Mouse (Mus musculus) midbrain, embryonic 10.5 days (tissue): ENCODE measurements around the gene Eno1. TPM values are rescaled to one million over a fixed set of nuclear protein-coding genes. Genes with fewer than 3 reads are reported as not detected.

Experiments
- DNase-seq: peaks from one replicate; pipeline ENCODE4 v3.0.0-alpha.2; 2017; ENCODE audit warnings: low spot score
- H3K27ac ChIP-seq: fragments of 300-500 bp; sonication (generic); replicated peaks from 2 replicates; pipeline ENCODE4 v1.5.1; 2016; ENCODE audit warnings: mild to moderate bottlenecking
- H3K27me3 ChIP-seq: fragments of 300-500 bp; sonication (generic); 2 replicates; pipeline ENCODE4 v1.6.1; 2016; ENCODE audit warnings: low read depth, mild to moderate bottlenecking; ENCODE audit not compliant: poor library complexity, severe bottlenecking
- H3K36me3 ChIP-seq: fragments of 300-500 bp; sonication (generic); 2 replicates; pipeline ENCODE4 v1.6.1; 2016; ENCODE audit warnings: mild to moderate bottlenecking, moderate library complexity
- H3K4me1 ChIP-seq: fragments of 300-500 bp; sonication (generic); 2 replicates; pipeline ENCODE4 v1.6.1; 2016
- H3K4me3 ChIP-seq: fragments of 300-500 bp; sonication (generic); 2 replicates; pipeline ENCODE4 v1.5.1; 2016; ENCODE audit warnings: mild to moderate bottlenecking, moderate library complexity
- H3K9me3 ChIP-seq: fragments of 300-500 bp; sonication (generic); replicated peaks from 2 replicates; pipeline ENCODE4 v1.6.1; 2016; ENCODE audit warnings: mild to moderate bottlenecking
- WGBS: fragments of 180-500 bp; shearing (Covaris S2); methylation state at CpG from one replicate; pipeline ENCODE4 v1.1.7; 2016; 5-methylcytosine and 5-hydroxymethylcytosine counted together
- polyA plus RNA-seq: library from polyadenylated mRNA; unstranded; fragments of >200 nt; fragmentation: Nextera tagmentation; extraction: Ambion mirVana; gene quantifications from 2 replicates; pipeline ENCODE4 v1.2.1, GENCODE M21; 2016

Eno1 gene
- polyA plus RNA-seq, 1 experiment from 2014 or later = 3,331 TPM

DNA sequence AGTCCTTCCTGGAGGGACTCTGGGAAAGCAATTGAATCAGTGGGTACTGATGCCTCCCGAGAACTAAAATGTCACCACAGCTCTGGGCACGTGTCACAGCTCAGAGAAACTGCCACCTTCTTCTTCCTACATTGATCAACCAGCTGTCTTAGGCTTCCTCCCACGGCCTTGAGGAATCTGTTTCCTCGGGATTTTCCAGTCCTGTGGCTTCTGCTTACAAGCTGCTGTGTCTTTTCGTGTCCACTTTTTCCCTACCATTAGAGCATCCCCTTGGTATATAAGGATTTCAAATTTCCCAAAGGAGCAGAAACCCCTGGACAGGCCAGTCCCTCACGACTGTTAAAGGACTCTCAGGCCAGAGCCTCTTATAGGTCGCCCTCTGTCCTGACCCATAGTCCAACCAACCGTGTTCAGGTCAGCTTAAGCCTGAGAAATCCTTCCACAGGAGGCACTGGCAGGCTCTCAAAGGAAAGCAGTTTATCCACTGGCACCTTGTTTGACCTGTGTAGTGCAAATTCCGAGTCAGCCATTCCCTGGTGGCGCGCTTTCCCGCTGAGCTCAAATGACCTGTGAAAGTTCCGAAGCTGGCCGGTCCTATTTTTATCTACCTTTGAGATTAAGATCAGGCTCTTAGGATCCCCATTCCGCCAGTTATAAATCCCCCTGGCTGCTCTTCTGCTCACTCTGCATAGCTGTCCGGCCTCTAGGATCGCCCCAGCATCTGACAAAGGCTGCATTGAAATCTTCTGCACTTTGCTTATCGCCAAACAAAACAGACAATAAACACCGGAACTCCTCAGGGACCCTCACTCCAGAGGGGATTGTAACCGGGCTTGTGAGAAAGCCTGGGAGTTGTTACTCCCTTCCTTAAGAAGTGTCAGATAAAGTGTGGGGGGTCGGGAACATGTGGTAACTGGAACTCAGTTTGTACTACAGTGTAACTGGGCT, 5.8 kb upstream of the Eno1 start:
- WGBS = 3% methylated on average over 21 of the region's 21 CpGs
- Histone ChIP-seq H3K27me3 (peaks cover 9% of the 10 kb centered on the region; the same call in 1 of the 2 replicates), H3K27ac (peak overlapping the region; percentile 76), H3K9me3 (no peaks in the 10 kb centered on the region), H3K4me1 (peaks cover 58% of the 10 kb centered on the region), H3K4me3 (peak overlapping the region; percentile 28), H3K36me3 (no peaks in the 10 kb centered on the region)
- DNase-seq = no peak

DNA sequence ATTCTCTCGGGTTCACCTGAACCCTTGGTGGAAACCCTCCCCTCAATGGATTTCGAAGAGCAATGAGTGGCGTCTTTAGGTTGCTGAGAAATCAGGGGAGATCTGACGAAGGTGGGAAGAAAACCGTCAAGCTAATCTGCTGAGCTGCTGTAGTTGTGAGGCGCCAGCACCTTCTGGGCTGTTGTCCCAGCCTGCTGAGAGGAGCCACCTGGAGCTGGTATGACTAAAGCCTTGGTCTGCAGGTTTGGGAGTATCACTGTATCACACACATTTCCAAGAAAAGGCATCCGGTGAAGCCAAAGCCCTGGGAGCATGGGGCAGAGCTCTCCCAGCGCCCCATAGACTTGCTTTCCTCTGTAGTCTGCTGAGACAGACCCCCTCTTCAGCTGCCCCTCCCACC, 4.7 kb upstream of the Eno1 start:
- DNase-seq = no peak
- peaks cover 65% of the 10 kb centered on the region for H3K4me1 ChIP-seq
- no peaks in the 10 kb centered on the region for H3K9me3 ChIP-seq
- H3K27ac ChIP-seq = no peak overlapping the region
- H3K4me3 ChIP-seq = no peak overlapping the region
- no peaks in the 10 kb centered on the region for H3K36me3 ChIP-seq
- WGBS = 47% methylated on average over 8 of the region's 8 CpGs
- peaks cover 9% of the 10 kb centered on the region; the same call in 1 of the 2 replicates for H3K27me3 ChIP-seq

DNA sequence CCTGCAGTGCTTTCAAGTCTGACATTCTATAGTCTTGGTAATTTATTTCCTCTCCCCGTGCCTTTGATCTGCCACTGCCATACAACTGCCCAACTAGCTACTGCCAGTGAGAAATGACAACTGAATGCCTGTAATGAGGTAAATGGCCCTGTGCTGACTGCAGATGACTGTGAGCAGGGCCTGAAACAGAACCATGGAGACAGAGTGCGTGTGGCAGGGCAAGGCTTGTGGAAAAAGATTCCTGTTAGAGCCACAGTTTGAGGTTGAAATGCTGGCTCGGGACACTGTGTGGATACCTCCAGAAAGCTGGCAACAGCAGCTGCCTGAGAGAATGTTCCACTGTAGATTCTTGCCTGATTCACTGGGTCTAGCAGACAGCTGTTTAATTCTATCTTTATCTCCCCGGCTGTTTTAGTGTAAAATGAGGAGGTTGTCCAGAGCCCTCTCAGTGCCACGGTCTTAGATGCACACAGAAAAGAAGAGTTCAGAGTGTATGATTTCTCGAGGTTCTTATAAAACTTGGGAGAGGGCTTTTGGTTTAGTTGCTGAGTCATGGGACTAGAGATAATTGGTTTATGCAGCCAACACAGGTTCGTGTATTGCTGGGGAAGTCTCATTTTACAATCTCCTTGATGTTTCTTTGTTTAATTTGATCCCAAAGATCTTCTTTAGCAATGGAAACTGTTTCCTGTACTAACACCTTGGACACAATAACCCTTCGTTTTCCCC, 1.8 kb upstream of the Eno1 start:
- Histone ChIP-seq H3K36me3 (peaks cover 11% of the 10 kb centered on the region), H3K27me3 (peaks cover 9% of the 10 kb centered on the region; the same call in 1 of the 2 replicates), H3K4me1 (peaks cover 69% of the 10 kb centered on the region), H3K9me3 (no peaks in the 10 kb centered on the region), H3K27ac (peak overlapping the region; percentile 99), H3K4me3 (no peak overlapping the region)
- WGBS = 67% methylated on average over 8 of the region's 8 CpGs
- no peak for DNase-seq

DNA sequence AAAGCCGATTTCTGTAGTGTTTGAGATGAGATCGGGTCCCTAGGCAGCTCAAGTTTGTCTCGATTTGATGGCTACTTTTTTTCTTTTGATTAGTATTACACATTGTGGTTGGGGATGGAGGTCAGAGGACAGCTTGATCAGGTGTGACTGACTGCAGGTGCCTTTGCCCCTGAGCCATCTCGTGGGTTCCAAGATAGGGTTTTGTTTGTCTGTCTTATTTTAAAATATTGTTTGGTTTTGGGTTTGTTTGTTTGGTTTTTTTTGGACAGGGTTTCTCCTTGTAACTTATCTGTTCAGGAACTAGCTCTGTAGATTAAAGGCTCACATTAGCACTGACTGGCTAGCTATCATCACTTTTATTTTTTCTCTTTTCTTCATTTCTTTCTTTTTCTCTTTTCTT, 936 bp upstream of the Eno1 start:
- Histone ChIP-seq H3K36me3 (peaks cover 18% of the 10 kb centered on the region), H3K4me3 (no peak overlapping the region), H3K4me1 (peaks cover 68% of the 10 kb centered on the region), H3K27me3 (peaks cover 9% of the 10 kb centered on the region; the same call in 1 of the 2 replicates), H3K27ac (peak overlapping the region; percentile 99), H3K9me3 (no peaks in the 10 kb centered on the region)
- DNase-seq = no peak
- whole genome bisulfite sequencing = 87% methylated on average over 4 of the region's 4 CpGs

DNA sequence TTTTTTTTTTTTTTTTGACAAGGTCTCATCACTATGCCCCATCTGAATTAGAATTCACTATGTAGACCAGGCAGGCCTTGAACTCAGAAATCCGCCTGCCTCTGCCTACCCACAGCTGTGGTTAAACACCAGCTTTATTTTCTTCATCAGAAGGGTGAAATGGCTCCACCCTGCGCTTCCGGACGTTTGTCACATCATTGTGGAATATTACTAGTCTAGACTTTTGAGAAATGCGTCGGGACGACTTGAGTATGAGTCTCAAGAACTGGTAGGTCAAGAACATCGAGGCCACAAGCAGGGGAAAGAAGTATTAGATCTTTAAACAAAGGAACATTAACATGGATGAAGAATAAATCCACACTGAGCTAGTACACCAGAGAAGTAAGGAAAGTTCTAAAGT, 490 bp upstream of the Eno1 start:
- Histone ChIP-seq H3K4me3 (peak overlapping the region; percentile 95), H3K4me1 (peaks cover 68% of the 10 kb centered on the region), H3K27ac (peak overlapping the region; percentile 99), H3K9me3 (no peaks in the 10 kb centered on the region), H3K27me3 (peaks cover 9% of the 10 kb centered on the region; the same call in 1 of the 2 replicates), H3K36me3 (peaks cover 23% of the 10 kb centered on the region)
- WGBS = 82% methylated on average over 8 of the region's 8 CpGs
- no peak for DNase-seq

DNA sequence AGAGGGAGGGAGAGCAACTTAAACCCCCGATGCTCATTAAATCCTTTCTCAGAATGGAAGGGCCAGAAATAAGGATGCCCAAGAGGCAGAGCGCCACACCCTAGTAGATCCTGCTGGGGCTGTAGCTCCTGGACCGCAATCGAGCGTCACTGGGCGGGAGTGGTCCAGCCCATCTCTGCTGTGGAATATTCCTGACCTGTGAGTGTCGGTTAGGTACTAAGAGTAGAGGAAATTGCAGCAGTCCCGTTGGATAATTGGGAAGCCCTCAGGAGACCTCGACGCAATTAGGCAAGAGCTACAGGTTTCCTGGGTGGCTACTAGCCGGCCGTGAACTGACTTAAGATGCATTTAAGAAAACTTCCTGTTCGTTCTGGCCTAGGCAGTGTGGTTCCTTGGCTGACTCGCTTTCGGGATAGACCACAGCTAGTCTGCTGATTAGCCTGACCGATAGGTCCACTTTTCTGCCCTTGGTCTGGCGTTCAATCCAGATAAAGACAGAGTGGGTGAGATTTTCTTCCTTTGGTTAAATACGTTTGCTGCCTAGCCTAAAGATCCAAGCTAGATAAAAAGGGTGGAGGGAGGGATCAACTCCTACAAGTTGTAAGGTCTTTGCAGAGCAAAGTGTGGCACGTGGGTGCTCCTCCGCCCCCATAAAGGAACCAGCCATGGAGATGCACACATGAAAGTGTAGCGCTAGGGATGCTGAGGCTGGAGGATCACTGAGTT, 1.3 kb downstream of the Eno1 start:
- 0% methylated on average over 21 of the region's 21 CpGs for WGBS
- peaks cover 71% of the 10 kb centered on the region for H3K4me1 ChIP-seq
- peak overlapping the region; percentile 95 for H3K4me3 ChIP-seq
- no peaks in the 10 kb centered on the region for H3K9me3 ChIP-seq
- peaks cover 40% of the 10 kb centered on the region for H3K36me3 ChIP-seq
- no peaks in the 10 kb centered on the region; the same call in 1 of the 2 replicates for H3K27me3 ChIP-seq
- peak overlapping the region; percentile 99 for H3K27ac ChIP-seq
- peak; percentile 48 for DNase-seq

DNA sequence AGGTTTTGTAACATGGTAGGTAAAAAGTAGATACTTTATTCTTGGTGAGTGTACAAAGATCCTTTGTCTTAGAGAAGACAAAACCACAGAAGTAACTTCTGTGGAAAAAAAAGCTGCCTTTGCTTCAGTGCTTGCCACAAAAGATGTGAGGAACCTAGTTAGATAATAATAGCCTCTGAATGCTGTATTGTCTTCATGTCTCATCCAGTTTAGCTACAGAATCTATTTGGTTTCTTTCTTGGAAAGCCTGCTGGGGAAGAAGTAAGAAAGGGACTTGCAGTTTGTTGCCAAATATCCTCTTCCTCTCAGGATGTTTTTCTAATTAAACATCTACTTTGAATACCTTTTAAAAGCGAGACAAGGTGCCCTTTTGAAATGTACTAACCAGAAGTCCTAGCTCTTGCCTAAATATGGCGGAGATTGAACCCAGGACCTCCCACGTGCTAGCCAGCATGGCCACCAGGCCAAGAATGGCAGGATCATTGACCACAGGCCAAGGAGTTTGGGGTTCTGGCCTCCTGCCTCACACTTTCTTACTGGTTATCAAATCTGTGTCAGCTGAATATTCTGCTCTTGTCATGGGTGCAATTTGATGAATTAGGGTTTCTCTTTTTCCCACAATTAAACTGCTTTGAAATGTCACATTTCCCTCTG, 2.0 kb downstream of the Eno1 start:
- Histone ChIP-seq H3K4me3 (peak overlapping the region; percentile 95), H3K27me3 (no peaks in the 10 kb centered on the region), H3K4me1 (peaks cover 71% of the 10 kb centered on the region), H3K36me3 (peaks cover 48% of the 10 kb centered on the region), H3K9me3 (no peaks in the 10 kb centered on the region), H3K27ac (peak overlapping the region; percentile 99)
- DNase-seq = no peak
- under 1% methylated on average over 3 of the region's 3 CpGs for WGBS

DNA sequence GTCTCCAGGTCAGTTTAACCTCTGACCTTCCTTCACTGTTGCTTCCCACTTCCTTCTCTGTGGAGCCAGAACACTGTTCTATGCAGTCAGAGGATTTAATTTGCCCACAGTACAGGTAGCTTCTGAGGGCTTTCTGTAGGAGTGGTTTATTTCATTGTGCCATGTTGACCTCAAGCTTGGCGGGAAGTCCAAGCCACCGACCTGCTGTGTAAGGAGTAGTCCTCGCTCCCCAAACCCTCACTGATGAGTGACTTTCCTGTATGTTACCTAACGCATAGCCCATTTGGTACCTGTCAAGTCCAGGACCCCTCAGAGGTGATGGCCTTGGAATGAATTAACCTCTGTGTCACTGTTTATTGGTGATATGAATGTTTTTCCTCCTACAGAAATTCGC, 2.6 kb downstream of the Eno1 start:
- DNase-seq = no peak
- Histone ChIP-seq H3K4me1 (peaks cover 71% of the 10 kb centered on the region), H3K27me3 (no peaks in the 10 kb centered on the region), H3K36me3 (peaks cover 53% of the 10 kb centered on the region), H3K4me3 (peak overlapping the region; percentile 95), H3K9me3 (no peaks in the 10 kb centered on the region), H3K27ac (peak overlapping the region; percentile 99)
- 23% methylated on average over 5 of the region's 5 CpGs for WGBS

DNA sequence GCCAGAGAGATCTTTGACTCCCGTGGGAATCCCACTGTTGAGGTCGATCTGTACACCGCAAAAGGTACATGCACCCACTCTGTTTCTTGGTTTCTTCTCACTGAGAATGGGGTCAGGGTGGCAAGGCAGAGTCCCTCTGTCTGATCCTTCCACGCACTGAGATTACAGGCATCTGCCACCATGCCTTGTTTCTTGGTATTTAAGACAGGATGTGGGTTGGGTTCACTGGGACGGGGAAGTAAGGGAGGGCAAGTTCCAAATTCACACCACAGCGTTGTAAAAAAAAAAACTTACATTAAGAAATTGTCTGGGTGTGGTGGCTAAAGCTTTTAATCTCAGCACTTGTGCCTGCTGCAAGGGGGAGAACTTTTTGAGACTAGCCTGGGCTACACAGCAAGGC, 3.0 kb downstream of the Eno1 start:
- H3K36me3 ChIP-seq = peaks cover 58% of the 10 kb centered on the region
- H3K27ac ChIP-seq = peak overlapping the region; percentile 99
- peaks cover 67% of the 10 kb centered on the region for H3K4me1 ChIP-seq
- peak overlapping the region; percentile 95 for H3K4me3 ChIP-seq
- WGBS = 40% methylated on average over 6 of the region's 6 CpGs
- no peaks in the 10 kb centered on the region for H3K27me3 ChIP-seq
- H3K9me3 ChIP-seq = no peaks in the 10 kb centered on the region
- no peak for DNase-seq

DNA sequence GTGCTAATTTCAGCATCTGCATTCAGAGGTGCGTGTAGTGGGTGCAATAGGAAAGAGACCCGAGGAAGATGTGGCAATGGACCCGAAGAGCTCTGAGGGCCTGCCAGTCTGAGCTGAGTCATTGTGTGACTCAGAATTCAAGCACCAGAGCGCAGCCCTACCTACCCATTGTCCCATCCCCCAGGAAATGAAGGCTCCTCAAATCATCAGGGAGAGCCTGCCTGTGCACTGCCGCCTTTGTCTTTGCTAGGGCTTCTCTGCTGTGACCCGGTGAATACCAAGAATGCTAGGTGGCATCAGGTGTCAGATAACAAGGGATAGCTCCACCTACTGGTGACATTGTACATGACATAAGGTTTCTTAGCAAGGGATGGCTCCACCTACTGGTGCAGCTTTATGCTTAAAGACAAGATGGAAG, 3.4 kb downstream of the Eno1 start:
- Histone ChIP-seq H3K9me3 (no peaks in the 10 kb centered on the region), H3K27me3 (no peaks in the 10 kb centered on the region), H3K36me3 (peaks cover 62% of the 10 kb centered on the region), H3K4me3 (peak overlapping the region; percentile 95), H3K27ac (peak overlapping the region; percentile 99), H3K4me1 (peaks cover 62% of the 10 kb centered on the region)
- DNase-seq = peak; percentile 81
- 6% methylated on average over 6 of the region's 6 CpGs for WGBS

DNA sequence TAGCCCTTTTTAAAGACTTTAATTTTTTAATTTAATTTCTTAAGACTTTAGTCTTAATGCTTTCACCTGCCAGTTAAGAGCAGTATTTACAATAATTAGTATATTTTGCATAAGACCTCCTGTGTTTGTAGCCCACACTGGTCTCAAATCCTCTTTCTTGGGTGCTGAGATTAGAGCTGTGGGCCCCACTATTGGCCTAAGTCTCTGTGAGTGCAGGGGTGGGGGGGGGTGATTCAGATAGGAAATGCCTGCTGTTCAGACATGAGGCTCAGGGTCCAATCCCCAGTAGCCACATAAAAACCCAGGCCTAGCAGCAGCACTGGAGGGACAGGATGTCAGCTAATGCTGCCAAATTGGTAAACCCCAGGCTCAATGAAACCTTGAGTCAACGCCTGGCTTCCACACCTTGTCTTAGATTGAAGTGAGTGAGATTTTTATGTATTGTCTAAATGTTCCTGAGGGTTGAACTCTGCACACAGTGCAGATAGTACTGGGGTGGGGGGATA, 3.9 kb downstream of the Eno1 start:
- DNase-seq = no peak
- Histone ChIP-seq H3K4me1 (peaks cover 57% of the 10 kb centered on the region), H3K27me3 (no peaks in the 10 kb centered on the region), H3K4me3 (peak overlapping the region; percentile 95), H3K36me3 (peaks cover 67% of the 10 kb centered on the region), H3K9me3 (no peaks in the 10 kb centered on the region), H3K27ac (no peak overlapping the region)
- WGBS = 88% methylated on average over 1 of the region's 1 CpGs

DNA sequence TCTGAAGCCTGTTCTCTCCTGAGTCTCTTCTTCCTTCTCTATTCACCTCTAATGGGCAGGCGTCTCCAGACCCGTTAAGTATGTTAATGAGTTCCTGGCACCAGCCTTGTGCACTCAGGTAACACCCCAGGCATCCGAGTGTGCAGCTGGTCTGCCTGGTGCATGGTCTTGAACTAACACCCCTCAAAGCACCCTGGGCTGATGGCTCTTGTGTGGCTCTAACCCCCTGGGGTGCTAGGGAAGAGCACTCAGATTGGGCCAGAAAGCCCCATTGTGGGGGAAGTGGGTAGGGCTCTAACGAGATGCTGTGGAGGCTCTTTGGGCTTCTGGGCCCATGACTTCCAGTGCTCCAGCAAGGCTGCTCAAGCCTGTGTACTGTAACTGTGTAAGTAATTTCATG, 5.2 kb downstream of the Eno1 start:
- WGBS = 76% methylated on average over 4 of the region's 4 CpGs
- Histone ChIP-seq H3K9me3 (no peaks in the 10 kb centered on the region), H3K4me1 (peaks cover 47% of the 10 kb centered on the region), H3K27ac (no peak overlapping the region), H3K4me3 (0 out of 2 replicates have a peak overlapping the region, but pooled peaks have one; percentile 9), H3K36me3 (peaks cover 80% of the 10 kb centered on the region), H3K27me3 (no peaks in the 10 kb centered on the region)
- DNase-seq = no peak
